ENCODE assay signal across 9 mouse cellular contexts in genomic region chr1:133741881-133742434, GRCm38 (mm10). TPM values are rescaled to one million over a fixed set of nuclear protein-coding genes. Genes with fewer than 3 reads are reported as not detected.
A peak's percentile ranks its signal among the peaks of the same experiment; 100 is the strongest.
DNase-seq lines count a peak whose midpoint lies in the region; ATAC-seq and TF ChIP-seq lines count a peak whose summit lies in the region.
"Had no signal": no experiment of that assay in that cellular context is flagged by ENCODE, and none has a peak within 500 bp of the region (broad histone marks: within the 10 kb centered on the region; RNA-seq: fewer than 3 reads in every experiment).

No protein-coding gene starts in this region.

- H3K4me3 ChIP-seq in neural tube, embryonic 12.5 days: no peak overlapping the region
- H3K4me3 ChIP-seq in hindbrain, postnatal 0 days (ENCODE audit: low read length): no peak overlapping the region
- H3K4me3 ChIP-seq in stomach, postnatal 0 days (ENCODE audit: low read depth, low read length): no peak overlapping the region
- no peak overlapping the region for H3K4me3 ChIP-seq in midbrain, embryonic 14.5 days (replicated peaks; ENCODE audit: low read depth, low read length)

- H3K9ac ChIP-seq in neural tube, embryonic 12.5 days: no peak overlapping the region
- H3K9ac ChIP-seq in hindbrain, postnatal 0 days (replicated peaks; ENCODE audit: low read length): no peak overlapping the region
- 0 out of 2 replicates have a peak overlapping the region, but pooled peaks have one; percentile 35 for H3K9ac ChIP-seq in stomach, postnatal 0 days (ENCODE audit: low read length)
- no peak overlapping the region for H3K9ac ChIP-seq in midbrain, embryonic 14.5 days (replicated peaks; ENCODE audit: low read length)

- no peaks in the 10 kb centered on the region for H3K27me3 ChIP-seq in neural tube, embryonic 12.5 days (replicated peaks)
- H3K27me3 ChIP-seq in hindbrain, postnatal 0 days (ENCODE audit: insufficient read depth, low read length): no peaks in the 10 kb centered on the region
- H3K27me3 ChIP-seq in stomach, postnatal 0 days (ENCODE audit: control insufficient read depth, insufficient read depth, low read length): no peaks in the 10 kb centered on the region
- H3K27me3 ChIP-seq in midbrain, embryonic 14.5 days (ENCODE audit: control insufficient read depth, insufficient read depth, low read length): no peaks in the 10 kb centered on the region

- no peak for TF ChIP-seq CTCF in hindbrain, postnatal 0 days (IDR thresholded peaks at IDR 0.05; ENCODE audit: low read depth)
- no peak for TF ChIP-seq CTCF in stomach, postnatal 0 days (IDR thresholded peaks at IDR 0.05; ENCODE audit: low read depth)

- DNase-seq in cerebellum, postnatal 25 days: peak; percentile 41 to 42
- no peak for DNase-seq in cerebellum, adult 8-10 months
- DNase-seq in neural tube, embryonic 10.5 days (ENCODE audit: extremely low spot score, low spot score): no peak
- DNase-seq in hindbrain, postnatal 0 days (ENCODE audit: low spot score): no peak
- DNase-seq in stomach, postnatal 0 days (ENCODE audit: low spot score): no peak
- DNase-seq in layer of hippocampus, adult 9-11 months: no peak
- DNase-seq in midbrain, embryonic 14.5 days: no peak

- no peak overlapping the region for H3K27ac ChIP-seq in neural tube, embryonic 12.5 days
- H3K27ac ChIP-seq in hindbrain, postnatal 0 days: no peak overlapping the region
- peak overlapping the region; percentile 73; the same call in 1 of the 2 replicates for H3K27ac ChIP-seq in stomach, postnatal 0 days (replicated peaks)
- no peak overlapping the region for H3K27ac ChIP-seq in midbrain, embryonic 14.5 days (replicated peaks; ENCODE audit: low read depth, low read length)
- H3K27ac ChIP-seq: kidney, postnatal 0 days had no signal

- H3K4me1 ChIP-seq in neural tube, embryonic 12.5 days: peaks cover 14% of the 10 kb centered on the region
- H3K4me1 ChIP-seq in hindbrain, postnatal 0 days (ENCODE audit: insufficient read depth, low read length): peaks cover 7% of the 10 kb centered on the region; the same call in 1 of the 2 replicates
- H3K4me1 ChIP-seq in stomach, postnatal 0 days (replicated peaks; ENCODE audit: control insufficient read depth, insufficient read depth): peaks cover 10% of the 10 kb centered on the region
- 0 out of 2 replicates have a peak, but pooled peaks cover 4% of the 10 kb centered on the region for H3K4me1 ChIP-seq in midbrain, embryonic 14.5 days (ENCODE audit: control insufficient read depth, insufficient read depth, low read length)

- TF ChIP-seq EP300 in stomach, postnatal 0 days (optimal IDR thresholded peaks at IDR 0.05): no peak

- 33% methylated on average over 11 of the region's 11 CpGs for WGBS in neural tube, embryonic 12.5 days
- 27% methylated on average over 11 of the region's 11 CpGs for WGBS in hindbrain, postnatal 0 days
- 45% methylated on average over 11 of the region's 11 CpGs for WGBS in stomach, postnatal 0 days
- WGBS in midbrain, embryonic 14.5 days: 57% methylated on average over 11 of the region's 11 CpGs

- H3K9me3 ChIP-seq in neural tube, embryonic 12.5 days: no peaks in the 10 kb centered on the region
- H3K9me3 ChIP-seq in hindbrain, postnatal 0 days (ENCODE audit: low read length): no peaks in the 10 kb centered on the region
- H3K9me3 ChIP-seq in stomach, postnatal 0 days (ENCODE audit: control insufficient read depth, low read length): no peaks in the 10 kb centered on the region
- no peaks in the 10 kb centered on the region for H3K9me3 ChIP-seq in midbrain, embryonic 14.5 days (ENCODE audit: control insufficient read depth, low read length)

- peak; percentile 17; the same call in 1 of the 2 replicates for ATAC-seq in neural tube, embryonic 12.5 days (ENCODE audit: low FRiP score, low read depth)
- 0 out of 2 replicates have a peak, but pooled peaks have one; percentile 24 for ATAC-seq in hindbrain, postnatal 0 days
- no peak for ATAC-seq in stomach, postnatal 0 days (ENCODE audit: low FRiP score, low TSS enrichment)
- no peak for ATAC-seq in midbrain, embryonic 14.5 days (ENCODE audit: low FRiP score, low TSS enrichment)

- H3K36me3 ChIP-seq in neural tube, embryonic 12.5 days: no peaks in the 10 kb centered on the region
- H3K36me3 ChIP-seq in hindbrain, postnatal 0 days (ENCODE audit: insufficient read depth, low read length): no peaks in the 10 kb centered on the region
- H3K36me3 ChIP-seq in stomach, postnatal 0 days (ENCODE audit: control insufficient read depth, insufficient read depth, low read length): no peaks in the 10 kb centered on the region
- H3K36me3 ChIP-seq in midbrain, embryonic 14.5 days (ENCODE audit: control insufficient read depth, insufficient read depth, low read length): no peaks in the 10 kb centered on the region

- no peak overlapping the region for H3K4me2 ChIP-seq in neural tube, embryonic 12.5 days (replicated peaks)
- H3K4me2 ChIP-seq in hindbrain, postnatal 0 days (ENCODE audit: low read depth, low read length): no peak overlapping the region
- H3K4me2 ChIP-seq in stomach, postnatal 0 days (replicated peaks; ENCODE audit: low read depth): no peak overlapping the region
- H3K4me2 ChIP-seq in midbrain, embryonic 14.5 days (ENCODE audit: low read length): no peak overlapping the region

RNA-seq across cellular contexts. Expression of gene Lax1, which starts 52.0 kb away (rescaled TPM):
- 0.31 TPM in 1 of 2 replicates, not detected in the other for polyA plus RNA-seq in neural tube, embryonic 12.5 days (2016; fragmentation: Nextera tagmentation; extraction: Ambion mirVana)
- total RNA-seq in hindbrain, postnatal 0 days (2014; rRNA removed): 0.10 TPM in 1 of 2 replicates, not detected in the other
- 0.08 and 0.13 TPM in 2 replicates for polyA plus RNA-seq in hindbrain, postnatal 0 days (2015; fragmentation: Nextera tagmentation; extraction: Ambion mirVana)
- polyA plus RNA-seq in stomach, postnatal 0 days (2015; fragmentation: Nextera tagmentation; extraction: Ambion mirVana): 0.16 and 0.38 TPM in 2 replicates
- not detected in 2 replicates for polyA plus RNA-seq in midbrain, embryonic 14.5 days (2014; fragmentation: Nextera tagmentation; extraction: Ambion mirVana)

RNA-seq across cellular contexts. Expression of gene Atp2b4, which starts 58.9 kb away (rescaled TPM):
- 8.6 and 10.2 TPM in 2 replicates for polyA plus RNA-seq in neural tube, embryonic 12.5 days (2016; fragmentation: Nextera tagmentation; extraction: Ambion mirVana)
- total RNA-seq in hindbrain, postnatal 0 days (2014; rRNA removed): 56.6 and 57.3 TPM in 2 replicates
- polyA plus RNA-seq in hindbrain, postnatal 0 days (2015; fragmentation: Nextera tagmentation; extraction: Ambion mirVana): 13.2 and 13.4 TPM in 2 replicates
- polyA plus RNA-seq in stomach, postnatal 0 days (2015; fragmentation: Nextera tagmentation; extraction: Ambion mirVana): 9.0 and 13.5 TPM in 2 replicates
- polyA plus RNA-seq in midbrain, embryonic 14.5 days (2014; fragmentation: Nextera tagmentation; extraction: Ambion mirVana): 14.1 and 15.6 TPM in 2 replicates

Comparison
In these comparisons a context has a peak if more than half of its experiments do, and no peak if none do; other contexts are left out.
1. DNase-seq: peak in cerebellum, postnatal 25 days (2 of 2); none in cerebellum, adult 8-10 months (single experiment), neural tube, embryonic 10.5 days (single experiment), hindbrain, postnatal 0 days (single experiment), stomach, postnatal 0 days (single experiment), layer of hippocampus, adult 9-11 months (single experiment) and midbrain, embryonic 14.5 days (single experiment).
2. ATAC-seq: peak in neural tube, embryonic 12.5 days (single experiment) and hindbrain, postnatal 0 days (single experiment); none in stomach, postnatal 0 days (single experiment) and midbrain, embryonic 14.5 days (single experiment).